Mouse (Mus musculus) neural tube, embryonic 13.5 days (tissue): ENCODE data around the gene Rbck1. TPM values are rescaled to one million over a fixed set of nuclear protein-coding genes. Genes with fewer than 3 reads are reported as not detected.
"Not testable (repeated sequence)": the region's sequence is repeated elsewhere in the genome, so short reads cannot be mapped to it uniquely, and the experiment has no call there.

Experiments used
- ATAC-seq: fragments of 200-750 bp; cut with Nextera tagmentation; 2 replicates; pipeline ENCODE4 v1.8.0; 2017; ENCODE audit warnings: low read depth, mild to moderate bottlenecking, moderate TSS enrichment, moderate library complexity
- H3K27ac ChIP-seq: fragments of 300-500 bp; sonication (generic); replicated peaks from 2 replicates; pipeline ENCODE4 v1.5.1; 2015; ENCODE audit warnings: moderate library complexity, mild to moderate bottlenecking, inconsistent platforms
- H3K27me3 ChIP-seq: fragments of 300-500 bp; sonication (generic); 2 replicates; pipeline ENCODE4 v1.6.1; 2015; ENCODE audit warnings: mild to moderate bottlenecking, inconsistent platforms
- H3K36me3 ChIP-seq: fragments of 300-500 bp; sonication (generic); 2 replicates; pipeline ENCODE4 v1.6.1; 2015; ENCODE audit warnings: mild to moderate bottlenecking, inconsistent platforms
- H3K4me1 ChIP-seq: fragments of 300-500 bp; sonication (generic); replicated peaks from 2 replicates; pipeline ENCODE4 v1.6.1; 2015; ENCODE audit warnings: inconsistent platforms
- H3K4me2 ChIP-seq: fragments of 300-500 bp; sonication (generic); 2 replicates; pipeline ENCODE4 v1.6.1; 2015; ENCODE audit warnings: inconsistent platforms, mild to moderate bottlenecking, moderate library complexity
- H3K4me3 ChIP-seq: fragments of 300-500 bp; sonication (generic); 2 replicates; pipeline ENCODE4 v1.5.1; 2015; ENCODE audit warnings: mild to moderate bottlenecking, inconsistent platforms
- H3K9ac ChIP-seq: fragments of 300-500 bp; sonication (generic); 2 replicates; pipeline ENCODE4 v1.6.1; 2015; ENCODE audit warnings: moderate library complexity, mild to moderate bottlenecking, inconsistent platforms
- H3K9me3 ChIP-seq: fragments of 300-500 bp; sonication (generic); 2 replicates; pipeline ENCODE4 v1.6.1; 2016; ENCODE audit warnings: inconsistent platforms
- WGBS: fragments of 180-500 bp; shearing (Covaris S2); methylation state at CpG from one replicate; pipeline ENCODE4 v1.1.7; 2015; 5-methylcytosine and 5-hydroxymethylcytosine counted together
- polyA plus RNA-seq: library from polyadenylated mRNA; unstranded; fragments of >200 nt; fragmentation: Nextera tagmentation; extraction: Ambion mirVana; gene quantifications from 2 replicates; pipeline ENCODE4 v1.2.1, GENCODE M21; 2015

The Rbck1 gene
- polyA plus RNA-seq, 1 experiment from 2014 or later: 92.9 TPM

DNA sequence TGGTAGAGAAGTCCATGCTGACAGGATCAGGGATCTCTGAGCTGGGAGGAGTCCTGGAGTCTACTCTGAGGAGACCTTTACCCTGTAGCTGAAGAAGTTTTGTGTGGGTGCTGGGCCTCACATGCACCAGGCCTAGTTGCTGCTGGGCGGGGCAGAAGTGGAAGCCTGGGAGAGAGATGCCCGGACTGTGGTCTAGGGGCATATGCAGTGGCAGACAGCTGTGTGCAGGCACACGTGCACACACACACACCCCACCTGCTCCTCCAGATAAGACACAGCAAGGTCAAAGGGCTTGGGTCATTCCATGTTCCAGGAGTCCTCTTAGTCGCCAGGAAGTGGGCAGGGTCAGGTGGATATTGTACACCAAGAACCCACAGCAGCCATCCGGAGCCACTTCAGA is 27.2 kb upstream of the Rbck1 start:
- Histone ChIP-seq H3K4me1 (0 out of 2 replicates have a peak, but pooled peaks cover 5% of the 10 kb centered on the region), H3K9ac (no peak overlapping the region), H3K4me3 (no peak overlapping the region), H3K4me2 (no peak overlapping the region), H3K36me3 (no peaks in the 10 kb centered on the region), H3K27me3 (no peaks in the 10 kb centered on the region), H3K9me3 (no peaks in the 10 kb centered on the region), H3K27ac (no peak overlapping the region)
- ATAC-seq: no peak
- 80% methylated on average over 5 of the region's 5 CpGs for WGBS

DNA sequence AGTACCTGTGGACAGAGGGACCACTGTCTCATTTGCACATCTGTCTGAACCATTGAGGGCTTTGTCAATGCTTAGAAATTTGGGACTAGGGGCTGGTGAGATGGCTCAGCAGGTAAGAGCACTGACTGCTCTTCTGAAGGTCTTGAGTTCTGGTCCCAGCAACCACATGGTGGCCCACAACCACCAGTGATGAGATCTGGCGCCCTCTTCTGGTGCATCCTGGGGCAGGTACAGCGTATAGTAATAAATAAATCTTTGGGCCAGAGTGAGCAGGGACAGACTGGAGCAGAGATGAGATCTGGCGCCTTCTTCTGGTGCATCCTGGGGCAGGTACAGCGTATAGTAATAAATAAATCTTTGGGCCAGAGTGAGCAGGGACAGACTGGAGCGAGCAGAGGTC is 26.5 kb upstream of the Rbck1 start:
- H3K27me3 ChIP-seq, H3K4me3 ChIP-seq, H3K36me3 ChIP-seq, H3K4me1 ChIP-seq, H3K9me3 ChIP-seq, H3K27ac ChIP-seq, H3K4me2 ChIP-seq, H3K9ac ChIP-seq, ATAC-seq: not testable (repeated sequence)
- 74% methylated on average over 5 of the region's 5 CpGs for WGBS

GRCm38 (mm10) chr2:152357254-152357653 is 24.8 kb upstream of the Rbck1 start:
- Histone ChIP-seq H3K9ac (no peak overlapping the region), H3K4me3 (no peak overlapping the region), H3K4me1 (no peaks in the 10 kb centered on the region), H3K4me2 (no peak overlapping the region), H3K9me3 (no peaks in the 10 kb centered on the region), H3K36me3 (no peaks in the 10 kb centered on the region), H3K27ac (no peak overlapping the region), H3K27me3 (no peaks in the 10 kb centered on the region)
- 88% methylated on average over 3 of the region's 3 CpGs for WGBS
- no peak for ATAC-seq

GRCm38 (mm10) chr2:152349842-152350540 is 17.5 kb upstream of the Rbck1 start:
- 94% methylated on average over 8 of the region's 8 CpGs for WGBS
- ATAC-seq: no peak
- no peak overlapping the region for H3K27ac ChIP-seq

GRCm38 (mm10) chr2:152349205-152349604 is 16.8 kb upstream of the Rbck1 start:
- H3K4me2 ChIP-seq: no peak overlapping the region
- no peak overlapping the region for H3K9ac ChIP-seq
- H3K9me3 ChIP-seq: no peaks in the 10 kb centered on the region
- WGBS: 85% methylated on average over 6 of the region's 6 CpGs
- H3K27ac ChIP-seq: no peak overlapping the region
- ATAC-seq: no peak
- no peak overlapping the region for H3K4me3 ChIP-seq
- H3K36me3 ChIP-seq: no peaks in the 10 kb centered on the region
- H3K27me3 ChIP-seq: peaks cover 15% of the 10 kb centered on the region
- H3K4me1 ChIP-seq: peaks cover 5% of the 10 kb centered on the region

More at GRCm38 (mm10) chr2:152349842-152350540, 17.5 kb upstream of the Rbck1 start:
- Histone ChIP-seq H3K36me3 (no peaks in the 10 kb centered on the region), H3K9me3 (no peaks in the 10 kb centered on the region), H3K4me1 (no peaks in the 10 kb centered on the region), H3K27me3 (peaks cover 8% of the 10 kb centered on the region), H3K4me3 (no peak overlapping the region), H3K9ac (no peak overlapping the region), H3K4me2 (no peak overlapping the region)

GRCm38 (mm10) chr2:152347722-152348121 is 15.3 kb upstream of the Rbck1 start:
- ATAC-seq: no peak
- WGBS: 76% methylated on average over 2 of the region's 2 CpGs

DNA sequence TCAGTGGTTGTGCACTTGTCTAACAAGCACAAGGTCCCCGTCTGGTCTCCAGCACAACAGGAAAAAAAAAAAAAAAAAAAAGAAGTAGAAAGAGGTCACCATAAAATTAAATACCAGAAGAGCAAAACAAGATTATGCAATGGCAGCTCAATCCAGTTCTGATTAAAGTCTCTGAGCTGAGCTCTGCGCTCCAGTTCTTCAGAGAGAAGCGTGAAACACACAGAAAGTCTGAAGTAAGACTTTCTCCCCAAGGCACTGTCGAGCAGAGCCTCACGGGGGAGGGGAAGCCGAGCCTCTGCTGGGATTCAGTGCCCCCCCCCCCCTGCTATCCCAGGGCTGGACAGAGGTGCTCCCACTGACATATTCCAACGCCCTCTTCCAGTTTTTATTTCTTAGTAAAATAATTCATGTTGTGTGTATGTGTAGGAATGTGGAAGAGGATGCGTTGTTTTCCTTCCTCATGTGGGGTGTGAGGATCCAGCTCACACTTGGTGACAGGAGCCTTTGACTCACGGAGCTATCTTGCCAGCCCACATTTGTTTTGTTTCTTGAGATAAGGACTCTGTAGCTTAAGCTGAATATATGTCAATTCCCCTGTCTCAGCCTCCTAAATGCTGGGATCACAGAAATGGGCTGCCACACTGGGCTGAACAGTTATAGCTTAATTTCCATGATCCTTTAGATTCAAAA is 14.5 kb upstream of the Rbck1 start:
- H3K9ac ChIP-seq: no peak overlapping the region
- H3K27ac ChIP-seq: no peak overlapping the region
- peaks cover 20% of the 10 kb centered on the region for H3K4me1 ChIP-seq
- no peak overlapping the region for H3K4me2 ChIP-seq
- peaks cover 15% of the 10 kb centered on the region for H3K27me3 ChIP-seq
- no peaks in the 10 kb centered on the region for H3K9me3 ChIP-seq
- H3K4me3 ChIP-seq: no peak overlapping the region
- 46% methylated on average over 9 of the region's 9 CpGs for WGBS
- ATAC-seq: no peak
- no peaks in the 10 kb centered on the region for H3K36me3 ChIP-seq

More at GRCm38 (mm10) chr2:152347722-152348121, 15.3 kb upstream of the Rbck1 start:
- Histone ChIP-seq H3K27me3 (peaks cover 15% of the 10 kb centered on the region), H3K36me3 (no peaks in the 10 kb centered on the region), H3K27ac (no peak overlapping the region), H3K9me3 (no peaks in the 10 kb centered on the region), H3K4me1 (peaks cover 20% of the 10 kb centered on the region), H3K4me2 (no peak overlapping the region), H3K4me3 (no peak overlapping the region), H3K9ac (no peak overlapping the region)

- H3K4me1 ChIP-seq: peaks cover 20% of the 10 kb centered on the region
- 70% methylated on average over 6 of the region's 6 CpGs for WGBS
These were observed 12.9 kb upstream of the Rbck1 start for GRCm38 (mm10) chr2:152345393-152345792.

GRCm38 (mm10) chr2:152344909-152345308 is 12.5 kb upstream of the Rbck1 start:
- Histone ChIP-seq H3K9ac (no peak overlapping the region), H3K9me3 (no peaks in the 10 kb centered on the region)
- WGBS: 67% methylated on average over 5 of the region's 5 CpGs

More at GRCm38 (mm10) chr2:152345393-152345792, 12.9 kb upstream of the Rbck1 start:
- Histone ChIP-seq H3K27me3 (peaks cover 15% of the 10 kb centered on the region), H3K4me3 (no peak overlapping the region), H3K9ac (no peak overlapping the region), H3K27ac (no peak overlapping the region), H3K9me3 (no peaks in the 10 kb centered on the region), H3K4me2 (no peak overlapping the region), H3K36me3 (no peaks in the 10 kb centered on the region)
- no peak for ATAC-seq

DNA sequence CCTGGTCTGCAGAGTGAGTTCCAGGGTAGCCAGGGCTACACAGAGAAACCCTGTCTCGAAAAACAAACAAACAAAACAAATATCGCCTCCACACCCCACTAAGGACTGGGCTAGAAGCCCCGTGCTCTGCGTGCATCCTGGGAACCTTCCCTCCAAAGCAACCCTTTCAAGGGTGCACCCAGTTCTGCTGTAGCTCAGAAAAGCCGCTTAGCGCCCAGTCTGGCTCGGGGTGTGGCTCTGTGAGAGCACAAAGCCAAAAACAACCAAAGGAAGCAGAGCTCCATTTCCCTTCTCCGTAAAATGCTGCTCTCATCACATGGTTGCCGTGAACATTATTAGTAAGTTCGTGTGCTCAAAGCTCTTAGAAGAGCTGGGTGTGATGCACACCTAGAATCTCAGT is 11.9 kb upstream of the Rbck1 start:
- no peak overlapping the region for H3K27ac ChIP-seq
- peak overlapping the region; percentile 71 for H3K9ac ChIP-seq
- no peaks in the 10 kb centered on the region for H3K36me3 ChIP-seq
- no peaks in the 10 kb centered on the region for H3K9me3 ChIP-seq
- 7% methylated on average over 10 of the region's 10 CpGs for WGBS
- H3K4me1 ChIP-seq: peaks cover 20% of the 10 kb centered on the region
- H3K4me3 ChIP-seq: peak overlapping the region; percentile 51
- ATAC-seq: peak; percentile 44
- H3K4me2 ChIP-seq: peak overlapping the region; percentile 84
- H3K27me3 ChIP-seq: peaks cover 15% of the 10 kb centered on the region

More at GRCm38 (mm10) chr2:152344909-152345308, 12.5 kb upstream of the Rbck1 start:
- no peak overlapping the region for H3K4me2 ChIP-seq
- ATAC-seq: no peak
- H3K27me3 ChIP-seq: peaks cover 15% of the 10 kb centered on the region
- no peaks in the 10 kb centered on the region for H3K36me3 ChIP-seq
- H3K4me3 ChIP-seq: no peak overlapping the region
- no peak overlapping the region for H3K27ac ChIP-seq
- peaks cover 20% of the 10 kb centered on the region for H3K4me1 ChIP-seq

DNA sequence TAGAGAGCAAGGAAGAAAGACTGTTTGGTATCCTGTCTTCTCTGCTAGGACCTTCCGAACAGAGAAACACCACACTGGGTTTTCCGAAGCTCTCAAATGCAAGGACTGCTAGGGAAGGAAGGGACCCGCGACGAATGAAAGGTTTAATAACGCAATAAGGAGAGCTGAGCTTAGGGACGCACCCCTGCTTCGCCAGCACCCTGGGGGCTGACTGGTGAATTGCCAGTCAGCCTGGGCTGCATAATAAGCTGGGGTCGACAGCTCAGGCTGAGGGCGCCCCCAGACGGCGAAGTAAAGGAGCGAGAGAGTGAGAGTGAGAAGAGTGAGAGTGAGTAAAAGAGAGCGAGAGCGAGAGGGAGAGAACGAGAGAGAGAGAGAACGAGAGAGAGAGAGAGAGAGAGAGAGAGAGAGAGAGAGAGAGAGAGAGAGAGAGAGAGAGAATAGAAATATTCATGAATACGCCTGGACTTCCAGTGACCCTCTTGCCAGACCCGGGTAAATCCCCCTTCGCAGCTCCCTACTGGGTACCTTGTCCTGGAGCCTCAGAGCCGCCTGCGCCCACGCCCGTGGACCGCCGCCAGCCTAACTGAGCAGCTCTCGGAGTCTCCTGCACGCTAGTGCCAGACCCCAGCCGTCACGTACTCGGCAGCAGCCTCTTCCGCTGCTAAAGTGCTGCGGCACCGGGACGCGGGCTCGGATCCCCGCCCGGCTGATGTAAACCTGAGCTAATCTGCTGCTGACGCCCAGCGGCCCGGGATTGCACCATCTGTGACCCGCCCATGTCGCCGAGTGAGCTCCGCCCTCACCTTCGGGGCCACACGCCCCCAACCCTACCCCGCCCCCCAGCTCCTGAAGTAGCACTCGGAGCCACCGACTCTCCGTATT is 11.1 kb upstream of the Rbck1 start, which contains the start of gene Trib3:
Trib3 (minus strand) TSS at position 704 of the 885 bp plus-strand sequence.
- peaks cover 15% of the 10 kb centered on the region for H3K27me3 ChIP-seq
- H3K9ac ChIP-seq: peak within 1 kb of the TSS; percentile 71
- no peaks in the 10 kb centered on the region for H3K36me3 ChIP-seq
- H3K4me2 ChIP-seq: peak within 1 kb of the TSS; percentile 84
- peaks cover 20% of the 10 kb centered on the region for H3K4me1 ChIP-seq
- under 1% methylated on average over 50 of the region's 52 CpGs for WGBS
- H3K9me3 ChIP-seq: no peaks in the 10 kb centered on the region
- peak within 1 kb of the TSS; percentile 56; the same call in 1 of the 2 replicates for H3K27ac ChIP-seq
- H3K4me3 ChIP-seq: peak within 1 kb of the TSS; percentile 51
- ATAC-seq: peak; percentile 89
